Mouse (Mus musculus) stomach, postnatal 0 days (tissue): ENCODE results near the gene Gm11733. TPM values are rescaled to one million over a fixed set of nuclear protein-coding genes. Genes with fewer than 3 reads are reported as not detected.

Experiments used
- ATAC-seq: fragments of 200-750 bp; cut with Nextera tagmentation; 2 replicates; pipeline ENCODE4 v1.8.0; 2017; ENCODE audit not compliant: low FRiP score, low TSS enrichment
- DNase-seq: peaks from one replicate; pipeline ENCODE4 v3.0.0-alpha.2; 2016; ENCODE audit warnings: low spot score
- H3K27ac ChIP-seq: fragments of 300-500 bp; sonication (generic); replicated peaks from 2 replicates; pipeline ENCODE4 v1.5.1; 2014; ENCODE audit warnings: mild to moderate bottlenecking, control low read depth
- H3K27me3 ChIP-seq: fragments of 300-500 bp; sonication (generic); 2 replicates; pipeline ENCODE4 v1.6.1; 2014; ENCODE audit warnings: low read length; ENCODE audit not compliant: control insufficient read depth, insufficient read depth
- H3K36me3 ChIP-seq: fragments of 300-500 bp; sonication (generic); 2 replicates; pipeline ENCODE4 v1.6.1; 2014; ENCODE audit warnings: low read length, mixed read lengths; ENCODE audit not compliant: control insufficient read depth, insufficient read depth
- H3K4me1 ChIP-seq: fragments of 300-500 bp; sonication (generic); replicated peaks from 2 replicates; pipeline ENCODE4 v1.6.1; 2014; ENCODE audit warnings: antibody characterized with exemption; ENCODE audit not compliant: control insufficient read depth, insufficient read depth
- H3K4me2 ChIP-seq: fragments of 300-500 bp; sonication (generic); replicated peaks from 2 replicates; pipeline ENCODE4 v1.6.1; 2014; ENCODE audit warnings: low read depth, mild to moderate bottlenecking, control low read depth, moderate library complexity
- H3K4me3 ChIP-seq: fragments of 300-500 bp; sonication (generic); 2 replicates; pipeline ENCODE4 v1.5.1; 2014; ENCODE audit warnings: low read depth, low read length, control low read depth
- H3K9ac ChIP-seq: fragments of 300-500 bp; sonication (generic); 2 replicates; pipeline ENCODE4 v1.6.1; 2014; ENCODE audit warnings: mild to moderate bottlenecking, low read length, control low read depth, mixed read lengths
- H3K9me3 ChIP-seq: fragments of 300-500 bp; sonication (generic); 2 replicates; pipeline ENCODE4 v1.6.1; 2016; ENCODE audit warnings: low read length; ENCODE audit not compliant: control insufficient read depth
- CTCF ChIP-seq: IDR thresholded peaks from 2 replicates; pipeline ENCODE4 v1.5.1; 2016; ENCODE audit warnings: antibody characterized with exemption, low read depth, mild to moderate bottlenecking, moderate library complexity
- EP300 ChIP-seq: optimal IDR thresholded peaks from 2 replicates; pipeline ENCODE3; 2016; ENCODE audit warnings: antibody characterized with exemption
- WGBS: fragments of 180-500 bp; shearing (Covaris S2); extraction: QIAGEN DNeasy Blood & Tissue Kit; methylation state at CpG from one replicate; pipeline ENCODE4 v1.1.7; 2014; 5-methylcytosine and 5-hydroxymethylcytosine counted together
- polyA plus RNA-seq: library from polyadenylated mRNA; unstranded; fragments of >200 nt; fragmentation: Nextera tagmentation; extraction: Ambion mirVana; gene quantifications from 2 replicates; pipeline ENCODE4 v1.2.1, GENCODE M21; 2015

The Gm11733 gene
- polyA plus RNA-seq, 1 experiment from 2014 or later: not detected

DNA sequence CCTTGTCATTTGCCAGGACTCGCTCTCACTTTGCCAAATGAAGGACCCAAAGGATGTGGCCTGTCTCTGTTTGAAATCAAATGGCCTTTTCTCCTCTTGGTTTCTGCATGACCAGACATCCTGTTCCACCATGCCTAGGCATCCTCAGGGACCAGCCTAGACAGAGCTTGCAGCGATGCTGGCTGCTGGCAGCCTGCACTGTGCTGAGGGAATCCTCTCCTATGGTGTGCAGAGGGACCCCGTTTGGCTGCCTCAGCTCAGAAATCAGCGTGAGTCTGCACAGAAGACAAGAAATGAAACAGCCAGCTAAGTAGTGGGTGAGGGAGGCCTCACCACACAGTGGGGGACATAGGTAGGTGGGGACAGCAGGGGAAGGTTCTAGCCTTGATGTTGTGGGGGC, 12.6 kb downstream of the Gm11733 start:
- no peak for DNase-seq
- H3K4me2 ChIP-seq: no peak overlapping the region
- WGBS: 47% methylated on average over 4 of the region's 4 CpGs

DNA sequence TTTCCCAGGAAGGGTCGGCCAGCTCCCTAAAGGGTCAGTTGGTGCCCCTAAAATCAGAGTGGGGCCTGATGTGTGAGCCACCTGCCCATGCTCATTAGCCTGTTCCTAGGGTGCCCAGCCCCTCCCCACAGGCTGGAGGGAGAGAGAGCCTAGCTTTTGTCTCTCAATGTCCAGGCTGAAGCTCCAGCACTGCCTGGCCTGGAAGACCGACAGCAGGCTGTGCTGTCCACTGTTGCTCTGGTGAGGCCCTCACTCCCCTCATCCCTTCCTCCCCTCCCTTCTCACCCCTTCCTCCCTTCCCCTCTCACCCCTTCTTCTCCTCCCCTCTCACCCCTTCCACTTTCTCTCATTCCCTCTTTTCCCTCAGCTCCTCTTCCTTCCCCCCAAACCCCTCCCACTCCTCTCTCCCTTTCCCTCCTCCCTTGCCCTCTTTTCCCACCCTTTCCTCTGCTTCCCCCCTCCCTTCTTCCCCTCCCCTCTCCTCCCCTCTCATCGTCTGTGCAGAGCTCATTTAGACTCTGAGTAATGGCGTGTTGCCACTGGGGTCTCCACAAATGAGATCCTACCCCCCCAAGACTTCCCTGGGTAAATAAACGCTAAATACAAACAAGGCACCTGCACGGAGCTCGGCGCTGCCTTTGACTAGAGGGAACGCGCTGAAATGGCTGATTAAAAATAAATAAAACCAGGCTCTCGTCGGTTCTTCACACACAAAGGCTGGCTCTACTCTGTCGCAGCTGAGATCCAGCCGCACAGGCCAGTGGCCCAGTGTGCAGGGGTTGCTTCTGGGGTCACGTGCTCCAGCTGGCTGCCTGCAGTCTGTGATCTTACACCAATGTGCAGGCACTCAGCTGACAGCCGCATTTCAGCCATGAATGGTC, 13.3 kb downstream of the Gm11733 start:
- H3K9ac ChIP-seq: no peak overlapping the region
- H3K36me3 ChIP-seq: no peaks in the 10 kb centered on the region
- TF ChIP-seq EP300: no peak
- TF ChIP-seq CTCF: no peak
- DNase-seq (peak; percentile 64), ATAC-seq (peak; percentile 92)
- H3K4me1 ChIP-seq: 0 out of 2 replicates have a peak, but pooled peaks cover 2% of the 10 kb centered on the region
- H3K9me3 ChIP-seq: no peaks in the 10 kb centered on the region
- peak overlapping the region; percentile 3; the same call in 1 of the 2 replicates for H3K4me2 ChIP-seq
- WGBS: 11% methylated on average over 16 of the region's 16 CpGs
- H3K27me3 ChIP-seq: no peaks in the 10 kb centered on the region
- peak overlapping the region; percentile 40; the same call in 1 of the 2 replicates for H3K27ac ChIP-seq
- H3K4me3 ChIP-seq: no peak overlapping the region

More for the DNA sequence above, 12.6 kb downstream of the Gm11733 start:
- no peak for TF ChIP-seq EP300
- TF ChIP-seq CTCF: no peak
- H3K9me3 ChIP-seq: no peaks in the 10 kb centered on the region
- no peak overlapping the region for H3K9ac ChIP-seq
- no peaks in the 10 kb centered on the region for H3K36me3 ChIP-seq
- no peak overlapping the region for H3K4me3 ChIP-seq
- ATAC-seq: no peak; the same call in 1 of the 2 replicates
- H3K27ac ChIP-seq: no peak overlapping the region; the same call in 1 of the 2 replicates
- no peaks in the 10 kb centered on the region for H3K27me3 ChIP-seq
- H3K4me1 ChIP-seq: 0 out of 2 replicates have a peak, but pooled peaks cover 2% of the 10 kb centered on the region

DNA sequence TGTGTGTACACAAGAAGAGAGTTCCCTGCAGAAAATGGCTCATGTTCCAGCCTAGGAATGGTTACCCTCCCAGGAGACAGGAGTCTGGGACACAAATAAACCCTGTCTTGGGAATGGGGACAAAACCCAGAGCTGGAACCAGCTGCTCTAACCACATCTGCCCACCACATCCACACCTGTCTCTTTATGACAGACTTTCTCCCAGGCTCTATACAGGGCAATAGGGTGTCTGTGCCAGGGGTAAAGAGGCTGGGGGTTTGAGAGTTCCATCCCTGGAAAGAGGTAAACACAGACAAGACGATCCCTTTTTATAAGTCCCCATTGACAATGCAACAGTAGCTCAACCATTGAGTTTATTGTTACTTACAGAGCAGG, 14.0 kb downstream of the Gm11733 start:
- 32% methylated on average over 1 of the region's 1 CpGs for WGBS
- no peak for ATAC-seq
- H3K4me1 ChIP-seq: 0 out of 2 replicates have a peak, but pooled peaks cover 2% of the 10 kb centered on the region
- H3K4me2 ChIP-seq: no peak overlapping the region
- H3K9ac ChIP-seq: no peak overlapping the region
- no peak overlapping the region for H3K4me3 ChIP-seq
- TF ChIP-seq CTCF: no peak
- TF ChIP-seq EP300: no peak
- H3K9me3 ChIP-seq: no peaks in the 10 kb centered on the region
- H3K27ac ChIP-seq: no peak overlapping the region; the same call in 1 of the 2 replicates
- H3K27me3 ChIP-seq: no peaks in the 10 kb centered on the region
- no peaks in the 10 kb centered on the region for H3K36me3 ChIP-seq
- no peak for DNase-seq

DNA sequence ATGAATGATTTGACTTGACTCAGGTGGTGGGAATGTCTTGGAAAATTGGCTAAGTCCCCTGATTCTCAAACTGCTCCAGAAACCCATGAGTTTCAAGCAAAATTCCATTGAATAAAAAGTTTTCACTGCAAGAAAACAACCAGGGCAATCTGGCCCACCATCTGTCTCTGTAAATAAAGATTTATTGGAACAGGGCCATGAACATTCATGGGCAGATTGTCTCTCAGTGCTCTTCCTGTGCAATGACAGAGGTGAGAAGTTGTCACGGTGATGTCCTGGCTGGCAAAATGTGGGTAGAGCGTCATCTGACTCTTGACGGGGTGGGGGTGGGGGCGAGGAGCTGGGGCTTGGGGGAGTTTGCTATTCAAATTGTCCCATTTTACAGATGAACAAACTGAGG, 24.8 kb downstream of the Gm11733 start:
- Histone ChIP-seq H3K4me2 (no peak overlapping the region), H3K27ac (no peak overlapping the region), H3K9me3 (no peaks in the 10 kb centered on the region), H3K36me3 (no peaks in the 10 kb centered on the region), H3K27me3 (no peaks in the 10 kb centered on the region), H3K9ac (no peak overlapping the region), H3K4me3 (no peak overlapping the region), H3K4me1 (no peaks in the 10 kb centered on the region)
- TF ChIP-seq CTCF (no peak), EP300 (no peak)
- DNase-seq (no peak), ATAC-seq (no peak)
- WGBS: 91% methylated on average over 4 of the region's 4 CpGs

DNA sequence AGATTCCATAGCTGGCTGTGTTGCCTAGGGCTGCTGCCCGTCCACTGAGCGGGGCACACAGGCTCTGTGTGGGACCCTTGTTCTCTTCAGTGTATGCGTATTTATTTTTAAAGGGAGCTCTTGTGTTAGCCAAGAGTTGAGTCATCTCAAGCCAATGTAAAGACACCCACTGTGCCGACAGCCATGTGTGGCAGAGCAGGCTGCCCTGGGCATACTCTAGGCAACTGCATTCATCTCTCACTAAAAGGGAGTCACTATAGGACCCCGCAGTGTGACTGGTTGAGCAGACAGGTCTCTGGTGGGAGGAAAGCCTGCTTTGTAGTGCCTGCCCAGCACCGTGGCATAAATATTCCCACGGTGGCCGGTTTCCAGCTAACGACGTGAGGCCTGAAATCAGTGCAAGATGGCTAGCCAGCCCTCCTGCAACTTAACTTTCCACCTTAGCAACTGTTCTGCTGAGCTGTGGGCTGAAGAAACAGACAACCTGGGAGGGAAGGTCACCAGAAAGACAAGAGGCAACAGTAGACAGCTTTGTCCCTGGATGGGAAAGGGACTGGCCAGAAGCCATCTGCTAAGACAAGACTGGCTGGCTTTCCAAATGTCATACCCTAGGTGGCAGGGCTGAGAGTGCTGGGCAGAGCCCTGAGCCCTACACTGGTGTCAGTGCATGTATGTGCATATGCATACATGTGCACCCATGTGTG, 31.7 kb downstream of the Gm11733 start:
- no peaks in the 10 kb centered on the region for H3K27me3 ChIP-seq
- H3K27ac ChIP-seq: no peak overlapping the region
- ATAC-seq (no peak), DNase-seq (no peak)
- H3K4me3 ChIP-seq: no peak overlapping the region
- no peak overlapping the region for H3K4me2 ChIP-seq
- no peaks in the 10 kb centered on the region for H3K9me3 ChIP-seq
- no peaks in the 10 kb centered on the region for H3K4me1 ChIP-seq
- H3K36me3 ChIP-seq: no peaks in the 10 kb centered on the region
- WGBS: 68% methylated on average over 10 of the region's 10 CpGs
- TF ChIP-seq EP300: no peak
- no peak for TF ChIP-seq CTCF
- no peak overlapping the region for H3K9ac ChIP-seq
